Mouse (Mus musculus): ENCODE data around the gene Slirp.

The Slirp gene

Small RNA genes lying within 50 kb of the gene (microRNA-seq; reads per million reads assigned to microRNA genes)
- gene Mir3068, result 78.8 to 158 reads per million in 2 experiments

All from adrenal gland (tissue).